Mouse (Mus musculus): Measurements from ENCODE around the gene Hps6. TPM values are rescaled to one million over a fixed set of nuclear protein-coding genes. Genes with fewer than 3 reads are reported as not detected.
"Not testable (repeated sequence)": the region's sequence is repeated elsewhere in the genome, so short reads cannot be mapped to it uniquely, and the experiment has no call there.

The Hps6 gene
- total RNA-seq (2021) (10 to 100 TPM; 11.2 to 15.4 TPM), polyA plus RNA-seq (2012; rRNA removed) (16.7 and 19.7 TPM in 2 replicates)
- long read RNA-seq, transcript Hps6-201 (1 exons, 2,666 nt) = major isoform, 22 of 22 reads
- long read RNA-seq, partial matches to known transcripts = 0 of 22 reads
- long read RNA-seq, other reads (novel, unspliced or antisense) = 0 of 22 reads

GRCm38 (mm10) chr19:46003371-46004226 lies at the start of gene Hps6:
TSS of gene Hps6 (plus strand) at chr19:46003508.
- peak; percentile 97 for DNase-seq

- peak; percentile 30 for DNase-seq
Observed at GRCm38 (mm10) chr19:45956736-45957135, 46.6 kb upstream of the Hps6 start.

- DNase-seq = no peak
Observed at GRCm38 (mm10) chr19:45960770-45961169, 42.5 kb upstream of the Hps6 start.

GRCm38 (mm10) chr19:45984379-45984778 lies 18.9 kb upstream of the Hps6 start:
- DNase-seq = no peak

GRCm38 (mm10) chr19:45988238-45988637 lies 15.1 kb upstream of the Hps6 start:
- DNase-seq = no peak

- DNase-seq = no peak
Observed at GRCm38 (mm10) chr19:45991171-45991570, 12.1 kb upstream of the Hps6 start.

GRCm38 (mm10) chr19:45993441-45993840 lies 9.9 kb upstream of the Hps6 start:
- not testable (repeated sequence) for DNase-seq

- no peak for DNase-seq
Observed at GRCm38 (mm10) chr19:45993981-45994737, 9.1 kb upstream of the Hps6 start.

GRCm38 (mm10) chr19:45997365-45997764 lies 5.9 kb upstream of the Hps6 start:
- no peak for DNase-seq

GRCm38 (mm10) chr19:45997785-45998693 lies 5.3 kb upstream of the Hps6 start, which contains the start of gene Armh3:
TSS of gene Armh3 (minus strand) at chr19:45998488.
- DNase-seq = peak; percentile 96

GRCm38 (mm10) chr19:45998694-45999217 lies 4.6 kb upstream of the Hps6 start:
- no peak for DNase-seq

- no peak for DNase-seq
Observed at GRCm38 (mm10) chr19:45999378-45999777, 3.9 kb upstream of the Hps6 start.

- no peak for DNase-seq
Observed at GRCm38 (mm10) chr19:46002279-46002678, 1.0 kb upstream of the Hps6 start.

- DNase-seq = no peak
Observed at GRCm38 (mm10) chr19:46004814-46005466, 1.6 kb downstream of the Hps6 start.

- DNase-seq = no peak
Observed at GRCm38 (mm10) chr19:46005680-46006079, 2.4 kb downstream of the Hps6 start.

GRCm38 (mm10) chr19:46014572-46015178 lies 11.4 kb downstream of the Hps6 start:
- DNase-seq = peak; percentile 90

GRCm38 (mm10) chr19:46016023-46016422 lies 12.7 kb downstream of the Hps6 start:
- no peak for DNase-seq

GRCm38 (mm10) chr19:46024959-46025358 lies 21.7 kb downstream of the Hps6 start:
- no peak for DNase-seq

GRCm38 (mm10) chr19:46026567-46026966 lies 23.3 kb downstream of the Hps6 start:
- DNase-seq = no peak

- no peak for DNase-seq
Observed at GRCm38 (mm10) chr19:46028747-46029320, 25.5 kb downstream of the Hps6 start.
